Mouse (Mus musculus): ENCODE measurements around the gene 2410002F23Rik. TPM values are rescaled to one million over a fixed set of nuclear protein-coding genes. Genes with fewer than 3 reads are reported as not detected.

Gene 2410002F23Rik
- polyA plus RNA-seq, 1 experiment from 2014 or later = 123 TPM

DNA sequence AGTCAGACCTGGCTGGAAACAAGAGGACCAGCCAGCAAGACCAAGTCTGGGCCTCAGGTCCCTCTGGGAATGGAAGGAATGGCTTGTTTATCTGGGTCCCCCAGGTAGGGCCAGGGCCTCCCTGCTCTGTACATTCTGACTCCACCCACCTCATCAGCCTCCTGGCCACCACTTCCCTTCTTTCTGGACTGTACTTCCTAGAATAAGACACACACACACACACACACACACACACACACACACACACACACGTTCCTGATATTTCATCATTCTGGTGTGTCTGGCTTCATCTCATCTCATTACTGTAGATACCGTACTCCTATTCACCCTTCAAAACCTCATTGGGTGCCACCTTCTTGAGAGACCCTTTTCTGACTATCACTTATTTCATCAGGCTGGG lies 22.9 kb downstream of the 2410002F23Rik start:
- Histone ChIP-seq H3K9ac (replicated peaks; ENCODE audit: low read depth, low read length) (no peak overlapping the region), H3K27me3 (ENCODE audit: control insufficient read depth, insufficient read depth, low read length) (0 out of 2 replicates have a peak, but pooled peaks cover 3% of the 10 kb centered on the region), H3K4me2 (replicated peaks; ENCODE audit: low read depth, low read length) (no peak overlapping the region), H3K36me3 (ENCODE audit: control insufficient read depth, insufficient read depth, low read length) (no peaks in the 10 kb centered on the region), H3K9me3 (ENCODE audit: control insufficient read depth, low read depth, low read length) (no peaks in the 10 kb centered on the region), H3K27ac (ENCODE audit: low read length) (no peak overlapping the region), H3K4me1 (ENCODE audit: control insufficient read depth, insufficient read depth, low read length) (no peaks in the 10 kb centered on the region), H3K4me3 (ENCODE audit: low read depth, low read length) (no peak overlapping the region)
- WGBS = 82% methylated on average over 2 of the region's 2 CpGs
- no peak for ATAC-seq (ENCODE audit: insufficient number of reproducible peaks, insufficient read depth, low FRiP score, low read depth)

DNA sequence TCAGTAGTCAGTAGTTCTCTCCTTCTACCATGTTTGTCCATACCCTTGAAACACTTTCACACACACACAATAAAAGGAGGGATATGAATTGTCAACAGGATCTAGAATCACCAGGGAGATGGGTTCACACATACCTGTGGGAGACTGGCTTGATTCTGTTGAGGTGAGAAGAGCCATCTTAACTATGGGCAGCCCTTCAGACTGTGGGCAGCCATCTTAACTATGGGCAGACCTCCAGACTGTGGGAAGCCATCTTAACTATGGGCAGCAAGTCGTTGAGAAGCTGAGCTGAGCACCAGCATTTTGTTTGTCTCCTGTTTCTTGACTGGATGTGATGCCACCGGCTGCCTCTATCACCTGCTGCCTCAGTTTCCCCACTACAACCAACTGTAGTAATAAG lies 24.8 kb downstream of the 2410002F23Rik start:
- no peaks in the 10 kb centered on the region for H3K9me3 ChIP-seq (ENCODE audit: control insufficient read depth, low read depth, low read length)
- ATAC-seq (ENCODE audit: insufficient number of reproducible peaks, insufficient read depth, low FRiP score, low read depth) = no peak
- H3K27ac ChIP-seq (ENCODE audit: low read length) = no peak overlapping the region
- WGBS = 66% methylated on average over 2 of the region's 2 CpGs
- no peaks in the 10 kb centered on the region for H3K36me3 ChIP-seq (ENCODE audit: control insufficient read depth, insufficient read depth, low read length)
- H3K4me3 ChIP-seq (ENCODE audit: low read depth, low read length) = no peak overlapping the region
- H3K27me3 ChIP-seq (ENCODE audit: control insufficient read depth, insufficient read depth, low read length) = 0 out of 2 replicates have a peak, but pooled peaks cover 3% of the 10 kb centered on the region
- no peaks in the 10 kb centered on the region for H3K4me1 ChIP-seq (ENCODE audit: control insufficient read depth, insufficient read depth, low read length)
- no peak overlapping the region for H3K4me2 ChIP-seq (replicated peaks; ENCODE audit: low read depth, low read length)
- no peak overlapping the region for H3K9ac ChIP-seq (replicated peaks; ENCODE audit: low read depth, low read length)

DNA sequence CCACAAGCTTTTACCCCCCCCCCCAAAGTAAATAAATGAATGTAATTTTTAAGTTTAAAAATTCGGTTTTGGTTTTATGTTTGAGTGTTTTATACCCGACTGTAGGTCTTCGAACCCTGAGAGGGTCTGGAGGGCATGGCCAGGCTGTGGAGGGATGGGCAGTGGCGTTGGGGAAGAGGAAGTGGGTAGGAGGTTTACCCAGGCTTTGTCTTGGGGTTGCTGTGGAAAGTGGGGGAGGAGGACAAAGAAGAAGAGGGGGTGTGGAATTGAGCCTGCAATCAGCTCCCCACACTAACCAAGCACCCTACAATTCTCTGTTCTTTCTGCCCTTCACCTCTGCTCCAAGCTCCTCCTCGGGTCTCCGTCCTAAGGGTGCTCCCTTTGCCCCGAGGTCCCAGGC lies 26.0 kb downstream of the 2410002F23Rik start:
- no peak overlapping the region for H3K4me3 ChIP-seq (ENCODE audit: low read depth, low read length)

DNA sequence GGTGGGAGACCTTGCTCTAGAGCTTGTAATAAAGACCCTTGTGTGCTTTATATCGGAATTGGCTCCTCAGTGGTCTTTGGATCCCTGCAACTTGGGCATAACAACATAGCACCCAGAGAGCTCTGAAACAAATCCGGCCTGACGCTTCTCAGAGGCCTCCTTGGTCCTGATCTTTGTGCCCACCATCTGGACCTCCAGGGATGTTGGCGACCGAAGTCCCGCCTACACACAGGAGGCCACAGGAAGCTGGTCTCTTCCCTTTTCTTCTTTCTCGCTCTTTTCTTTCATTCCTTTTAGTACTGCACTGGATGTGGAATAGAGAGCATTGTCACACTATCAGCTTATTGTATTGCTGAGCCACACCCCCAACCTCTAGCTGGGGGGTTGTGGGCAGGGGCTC lies 26.9 kb downstream of the 2410002F23Rik start:
- Histone ChIP-seq H3K27me3 (ENCODE audit: control insufficient read depth, insufficient read depth, low read length) (0 out of 2 replicates have a peak, but pooled peaks cover 3% of the 10 kb centered on the region), H3K4me3 (ENCODE audit: low read depth, low read length) (no peak overlapping the region), H3K27ac (ENCODE audit: low read length) (no peak overlapping the region), H3K4me2 (replicated peaks; ENCODE audit: low read depth, low read length) (no peak overlapping the region), H3K9me3 (ENCODE audit: control insufficient read depth, low read depth, low read length) (no peaks in the 10 kb centered on the region), H3K9ac (replicated peaks; ENCODE audit: low read depth, low read length) (no peak overlapping the region), H3K36me3 (ENCODE audit: control insufficient read depth, insufficient read depth, low read length) (no peaks in the 10 kb centered on the region), H3K4me1 (ENCODE audit: control insufficient read depth, insufficient read depth, low read length) (no peaks in the 10 kb centered on the region)
- ATAC-seq (ENCODE audit: insufficient number of reproducible peaks, insufficient read depth, low FRiP score, low read depth) = no peak
- 75% methylated on average over 7 of the region's 7 CpGs for WGBS

More for the DNA sequence above, 26.0 kb downstream of the 2410002F23Rik start:
- H3K9ac ChIP-seq (replicated peaks; ENCODE audit: low read depth, low read length) = no peak overlapping the region
- H3K4me1 ChIP-seq (ENCODE audit: control insufficient read depth, insufficient read depth, low read length) = no peaks in the 10 kb centered on the region
- WGBS = 89% methylated on average over 7 of the region's 7 CpGs
- no peak overlapping the region for H3K4me2 ChIP-seq (replicated peaks; ENCODE audit: low read depth, low read length)
- H3K27me3 ChIP-seq (ENCODE audit: control insufficient read depth, insufficient read depth, low read length) = 0 out of 2 replicates have a peak, but pooled peaks cover 3% of the 10 kb centered on the region
- H3K36me3 ChIP-seq (ENCODE audit: control insufficient read depth, insufficient read depth, low read length) = no peaks in the 10 kb centered on the region
- no peak overlapping the region for H3K27ac ChIP-seq (ENCODE audit: low read length)
- no peak for ATAC-seq (ENCODE audit: insufficient number of reproducible peaks, insufficient read depth, low FRiP score, low read depth)
- no peaks in the 10 kb centered on the region for H3K9me3 ChIP-seq (ENCODE audit: control insufficient read depth, low read depth, low read length)

DNA sequence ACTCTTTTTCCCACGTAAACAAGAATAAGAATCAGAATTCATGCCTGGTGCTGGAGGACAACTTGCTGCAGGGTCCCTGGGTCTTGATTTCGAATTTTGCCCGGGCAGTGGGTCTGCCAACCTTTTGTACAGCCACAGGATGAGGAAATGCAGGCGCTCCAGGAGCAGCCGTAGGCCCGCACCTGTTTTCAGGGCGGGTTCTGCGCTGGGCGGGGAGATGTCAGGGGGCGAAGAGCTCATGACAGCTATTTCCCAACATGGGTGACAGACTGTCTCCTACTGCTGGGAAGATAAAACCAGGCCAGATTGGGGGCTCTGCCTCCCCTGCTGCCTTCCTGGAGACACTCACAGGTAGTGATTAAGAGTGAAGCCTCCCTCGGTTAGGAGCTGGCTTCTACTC lies 27.6 kb downstream of the 2410002F23Rik start:
- no peaks in the 10 kb centered on the region for H3K4me1 ChIP-seq (ENCODE audit: control insufficient read depth, insufficient read depth, low read length)
- H3K9me3 ChIP-seq (ENCODE audit: control insufficient read depth, low read depth, low read length) = no peaks in the 10 kb centered on the region
- H3K27ac ChIP-seq (ENCODE audit: low read length) = no peak overlapping the region
- no peak for ATAC-seq (ENCODE audit: insufficient number of reproducible peaks, insufficient read depth, low FRiP score, low read depth)
- no peak overlapping the region for H3K4me2 ChIP-seq (replicated peaks; ENCODE audit: low read depth, low read length)
- no peak overlapping the region for H3K9ac ChIP-seq (replicated peaks; ENCODE audit: low read depth, low read length)
- 32% methylated on average over 11 of the region's 11 CpGs for WGBS
- no peak overlapping the region for H3K4me3 ChIP-seq (ENCODE audit: low read depth, low read length)
- 0 out of 2 replicates have a peak, but pooled peaks cover 3% of the 10 kb centered on the region for H3K27me3 ChIP-seq (ENCODE audit: control insufficient read depth, insufficient read depth, low read length)
- no peaks in the 10 kb centered on the region for H3K36me3 ChIP-seq (ENCODE audit: control insufficient read depth, insufficient read depth, low read length)

DNA sequence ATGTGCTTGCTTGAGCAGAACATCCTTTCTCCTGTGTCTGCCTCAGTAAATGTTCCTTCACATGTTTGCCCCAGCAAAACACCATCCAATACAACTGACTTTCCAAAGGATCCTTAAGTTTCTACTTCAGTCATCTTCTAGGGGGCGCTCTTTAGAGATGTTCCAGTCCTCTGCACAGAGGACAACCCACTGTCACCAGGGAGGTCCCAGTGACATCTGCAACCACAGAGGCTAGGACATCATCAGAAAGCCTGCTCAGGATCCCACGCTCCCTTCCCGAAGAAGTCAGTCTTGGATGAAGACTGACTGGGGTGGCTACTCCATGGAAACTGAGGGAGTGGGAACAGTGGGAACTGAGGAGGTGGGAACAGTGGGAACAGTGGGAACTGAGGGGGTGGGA lies 29.0 kb downstream of the 2410002F23Rik start:
- Histone ChIP-seq H3K36me3 (ENCODE audit: control insufficient read depth, insufficient read depth, low read length) (no peaks in the 10 kb centered on the region), H3K9ac (replicated peaks; ENCODE audit: low read depth, low read length) (no peak overlapping the region), H3K9me3 (ENCODE audit: control insufficient read depth, low read depth, low read length) (no peaks in the 10 kb centered on the region), H3K4me3 (ENCODE audit: low read depth, low read length) (no peak overlapping the region), H3K4me2 (replicated peaks; ENCODE audit: low read depth, low read length) (no peak overlapping the region), H3K4me1 (ENCODE audit: control insufficient read depth, insufficient read depth, low read length) (no peaks in the 10 kb centered on the region), H3K27ac (ENCODE audit: low read length) (no peak overlapping the region), H3K27me3 (ENCODE audit: control insufficient read depth, insufficient read depth, low read length) (0 out of 2 replicates have a peak, but pooled peaks cover 3% of the 10 kb centered on the region)
- 67% methylated on average over 3 of the region's 3 CpGs for WGBS
- no peak for ATAC-seq (ENCODE audit: insufficient number of reproducible peaks, insufficient read depth, low FRiP score, low read depth)

DNA sequence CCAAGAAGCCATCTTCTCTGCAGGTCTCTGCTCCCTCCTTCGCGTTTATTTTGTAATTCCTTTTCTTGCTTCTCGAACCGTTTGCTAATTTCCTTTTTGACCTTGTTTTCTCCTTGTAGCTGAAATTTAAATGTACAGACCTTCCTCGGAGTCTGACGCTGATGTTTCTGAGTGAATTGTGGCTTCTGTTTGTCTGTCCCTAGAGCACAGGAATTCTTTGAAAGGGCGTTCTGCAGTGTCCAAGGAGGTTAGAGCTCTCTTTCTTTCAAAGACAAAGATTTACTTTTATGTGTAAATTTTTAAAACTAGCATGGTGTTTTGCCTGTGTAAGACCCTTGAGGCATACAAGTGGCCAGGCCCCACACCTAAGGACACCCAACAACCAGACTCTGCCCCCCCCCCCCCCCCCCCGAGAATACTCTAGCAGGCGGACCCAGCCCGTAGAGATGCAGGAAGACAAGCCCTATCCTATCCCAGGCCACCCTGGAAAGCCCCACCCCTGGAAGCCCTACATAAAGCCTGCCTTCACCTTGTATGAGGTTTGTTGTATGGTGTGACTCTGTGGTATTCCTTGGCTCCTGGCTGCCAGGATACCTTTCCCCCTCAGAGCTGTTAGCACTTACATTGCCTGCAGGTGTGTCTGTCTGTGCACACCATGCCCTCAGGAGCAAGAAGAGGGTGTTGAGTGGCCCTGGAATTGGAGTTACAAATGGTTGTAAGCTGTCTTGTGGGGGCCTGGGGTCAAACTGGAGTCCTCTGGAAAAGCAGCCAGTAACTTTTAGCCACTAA lies 30.1 kb downstream of the 2410002F23Rik start:
- H3K27me3 ChIP-seq (ENCODE audit: control insufficient read depth, insufficient read depth, low read length) = 0 out of 2 replicates have a peak, but pooled peaks cover 3% of the 10 kb centered on the region
- H3K4me2 ChIP-seq (replicated peaks; ENCODE audit: low read depth, low read length) = no peak overlapping the region
- H3K9me3 ChIP-seq (ENCODE audit: control insufficient read depth, low read depth, low read length) = no peaks in the 10 kb centered on the region
- H3K4me3 ChIP-seq (ENCODE audit: low read depth, low read length) = no peak overlapping the region
- H3K36me3 ChIP-seq (ENCODE audit: control insufficient read depth, insufficient read depth, low read length) = no peaks in the 10 kb centered on the region
- no peaks in the 10 kb centered on the region for H3K4me1 ChIP-seq (ENCODE audit: control insufficient read depth, insufficient read depth, low read length)
- no peak overlapping the region for H3K9ac ChIP-seq (replicated peaks; ENCODE audit: low read depth, low read length)
- no peak for ATAC-seq (ENCODE audit: insufficient number of reproducible peaks, insufficient read depth, low FRiP score, low read depth)
- H3K27ac ChIP-seq (ENCODE audit: low read length) = no peak overlapping the region
- WGBS = 72% methylated on average over 8 of the region's 10 CpGs

DNA sequence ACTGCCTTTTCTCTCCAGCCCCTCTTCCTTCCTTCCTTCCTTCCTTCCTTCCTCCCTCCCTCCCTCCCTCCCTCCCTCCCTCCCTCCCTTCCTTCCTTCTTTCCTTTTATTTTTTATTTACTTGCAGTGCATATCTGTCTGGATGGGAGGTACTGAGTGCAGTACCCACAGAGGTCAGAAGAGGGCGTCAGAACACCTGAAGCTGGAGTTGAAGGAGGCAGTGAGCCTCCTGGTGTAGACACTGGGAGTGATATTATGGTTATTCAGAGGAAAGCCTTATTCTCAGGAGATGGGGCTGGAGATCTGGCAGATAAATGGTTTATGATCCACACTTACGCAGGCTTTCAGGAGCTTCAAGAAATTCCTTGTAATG lies 30.7 kb downstream of the 2410002F23Rik start:
- no peak overlapping the region for H3K9ac ChIP-seq (replicated peaks; ENCODE audit: low read depth, low read length)
- WGBS = 43% methylated on average over 2 of the region's 2 CpGs
- H3K9me3 ChIP-seq (ENCODE audit: control insufficient read depth, low read depth, low read length) = no peaks in the 10 kb centered on the region
- no peak overlapping the region for H3K4me3 ChIP-seq (ENCODE audit: low read depth, low read length)
- no peaks in the 10 kb centered on the region for H3K36me3 ChIP-seq (ENCODE audit: control insufficient read depth, insufficient read depth, low read length)
- no peak for ATAC-seq (ENCODE audit: insufficient number of reproducible peaks, insufficient read depth, low FRiP score, low read depth)
- 0 out of 2 replicates have a peak, but pooled peaks cover 3% of the 10 kb centered on the region for H3K27me3 ChIP-seq (ENCODE audit: control insufficient read depth, insufficient read depth, low read length)
- no peak overlapping the region for H3K27ac ChIP-seq (ENCODE audit: low read length)
- H3K4me2 ChIP-seq (replicated peaks; ENCODE audit: low read depth, low read length) = no peak overlapping the region
- H3K4me1 ChIP-seq (ENCODE audit: control insufficient read depth, insufficient read depth, low read length) = no peaks in the 10 kb centered on the region
